Mouse (Mus musculus) cerebellum, adult 2 months (tissue): ENCODE measurements around the gene Abhd12.

ENCODE experiments used
- CTCF ChIP-seq: fragments of 200-500 bp; IDR thresholded peaks from 2 replicates; pipeline ENCODE4 v1.5.1; 2011; ENCODE audit warnings: low read depth, mild to moderate bottlenecking, control low read depth, low read length, moderate library complexity, borderline replicate concordance; ENCODE audit not compliant: insufficient read depth
- POLR2A ChIP-seq: fragments of 200-500 bp; IDR thresholded peaks from 2 replicates; pipeline ENCODE4 v1.6.1; 2011; ENCODE audit warnings: low read length, control low read depth, borderline replicate concordance; ENCODE audit not compliant: insufficient read depth

GRCm38 (mm10) chr2:150808381-150808780, 96.2 kb downstream of the Abhd12 start:
- TF ChIP-seq POLR2A = no peak
- no peak for TF ChIP-seq CTCF
